Mouse (Mus musculus): ENCODE measurements around the gene Gpld1.
A peak's percentile ranks its signal among the peaks of the same experiment; 100 is the strongest.
"Not testable (repeated sequence)": the region's sequence is repeated elsewhere in the genome, so short reads cannot be mapped to it uniquely, and the experiment has no call there.

The Gpld1 gene

DNA sequence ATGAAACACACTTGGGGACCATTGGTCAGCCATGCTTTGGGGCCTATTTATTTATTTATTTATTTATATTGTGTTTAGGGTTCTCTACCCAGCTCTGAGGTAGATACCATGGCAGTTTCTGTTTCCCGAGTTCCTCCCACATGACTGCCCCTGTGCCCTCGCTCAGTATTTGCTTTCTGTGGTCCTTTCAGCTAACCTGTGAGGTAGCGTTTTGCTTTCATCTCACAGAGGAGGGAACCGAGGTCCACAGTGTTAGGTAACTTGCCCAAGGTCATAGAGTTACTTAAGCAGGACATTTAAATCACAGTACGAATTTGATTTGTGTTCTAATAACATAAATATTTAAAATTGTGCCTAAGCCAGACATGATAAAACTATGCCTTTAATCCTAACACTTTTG, 4.2 kb downstream of the Gpld1 start:
- no peak for DNase-seq (ENCODE audit: low spot score in 2 of 2)

DNA sequence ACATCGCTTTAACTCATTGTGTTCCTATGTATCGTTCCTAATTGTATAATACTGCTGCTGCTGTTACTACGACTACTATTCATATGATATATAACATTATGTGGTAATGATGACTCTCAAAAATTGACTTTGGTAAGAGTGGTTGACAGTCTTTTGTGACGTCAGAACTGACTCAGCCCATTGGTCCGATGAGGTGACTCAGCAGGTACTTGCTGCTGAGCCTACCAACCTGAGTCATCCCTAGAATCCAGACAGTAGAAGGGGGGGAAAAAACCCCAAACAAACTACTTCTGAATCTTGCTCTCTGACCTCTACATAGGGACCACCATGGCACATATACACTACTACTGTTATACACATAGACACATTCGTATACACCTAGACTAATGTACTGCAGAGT, 5.9 kb downstream of the Gpld1 start:
- DNase-seq (ENCODE audit: low spot score in 2 of 2) = no peak

DNA sequence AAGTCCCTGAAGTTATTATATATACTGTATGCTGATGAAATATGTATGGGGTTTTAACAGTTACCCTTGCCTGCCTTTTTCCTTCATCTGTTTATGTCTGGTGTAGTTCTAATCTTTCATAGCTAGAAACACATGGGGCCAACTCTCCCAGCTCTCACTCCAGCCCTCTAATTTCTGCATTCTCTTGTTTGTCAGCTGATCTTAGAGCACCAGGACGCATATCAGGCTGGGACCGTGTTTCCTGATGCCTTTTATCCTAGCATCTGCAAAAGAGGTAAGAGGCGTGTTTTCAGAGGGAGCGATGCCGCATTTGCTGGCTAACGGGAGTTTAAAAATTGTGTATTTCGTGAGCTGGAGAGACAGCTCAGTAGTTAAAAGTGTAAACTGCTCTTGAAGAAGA, 9.7 kb downstream of the Gpld1 start:
- no peak for DNase-seq (ENCODE audit: low spot score in 2 of 2)

DNA sequence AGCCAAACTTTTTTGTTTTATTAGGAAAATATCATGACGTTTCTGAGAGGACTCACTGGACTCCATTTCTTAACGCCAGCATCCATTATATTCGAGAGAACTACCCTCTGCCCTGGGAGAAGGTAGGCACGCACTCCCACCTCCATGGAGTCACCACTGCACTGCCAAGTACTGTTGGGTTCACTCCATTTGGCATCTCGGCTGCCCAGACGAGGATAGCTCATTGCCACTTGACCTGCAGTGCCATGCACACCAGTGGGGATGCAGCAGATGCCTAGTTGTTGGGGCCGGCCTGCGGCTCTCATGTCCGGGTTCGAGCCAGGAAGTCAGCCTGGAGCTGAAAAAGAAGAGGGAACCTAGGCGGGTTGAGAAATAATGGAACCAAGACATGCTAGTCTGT, 12.1 kb downstream of the Gpld1 start:
- DNase-seq (ENCODE audit: low spot score in 2 of 2) = no peak

DNA sequence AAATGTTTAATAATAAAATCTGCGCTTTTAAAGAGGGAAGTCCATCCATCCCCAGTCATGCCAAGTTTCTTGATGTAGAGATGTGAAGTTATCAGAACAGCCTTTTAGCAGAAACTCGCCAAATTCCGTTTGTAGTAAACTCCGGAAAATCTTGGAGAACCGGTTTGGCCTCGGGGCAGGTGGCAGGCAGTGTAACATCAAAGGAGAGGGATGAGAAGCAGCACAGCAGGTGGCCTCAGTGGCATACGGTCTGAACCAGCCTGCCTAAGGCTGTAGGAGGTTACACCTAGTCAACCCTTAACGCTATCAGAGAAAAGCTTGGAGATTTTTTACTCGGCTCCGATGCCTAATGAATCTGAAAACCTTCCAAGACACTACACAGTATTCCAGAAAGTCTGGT, 12.5 kb downstream of the Gpld1 start:
- DNase-seq (ENCODE audit: low spot score in 2 of 2) = no peak

DNA sequence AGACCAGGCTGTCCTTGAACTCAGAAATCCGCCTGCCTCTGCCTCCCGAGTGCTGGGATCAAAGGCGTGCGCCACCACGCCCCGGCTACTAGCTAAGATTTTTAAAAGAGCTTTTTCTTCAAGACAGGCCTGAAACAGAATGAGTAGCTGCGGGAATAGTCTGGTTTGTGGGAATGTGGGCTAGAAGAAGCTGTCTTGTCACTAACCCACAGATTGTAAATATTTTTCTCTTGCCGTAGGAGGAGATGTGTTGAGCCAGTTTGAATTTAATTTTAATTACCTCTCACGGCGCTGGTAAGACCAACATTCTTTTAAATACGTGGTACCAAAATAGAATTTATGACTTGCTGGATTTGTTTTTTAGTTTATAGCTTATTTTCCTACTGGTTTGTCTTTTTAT, 15.7 kb downstream of the Gpld1 start:
- DNase-seq (ENCODE audit: low spot score in 2 of 2) = no peak

DNA sequence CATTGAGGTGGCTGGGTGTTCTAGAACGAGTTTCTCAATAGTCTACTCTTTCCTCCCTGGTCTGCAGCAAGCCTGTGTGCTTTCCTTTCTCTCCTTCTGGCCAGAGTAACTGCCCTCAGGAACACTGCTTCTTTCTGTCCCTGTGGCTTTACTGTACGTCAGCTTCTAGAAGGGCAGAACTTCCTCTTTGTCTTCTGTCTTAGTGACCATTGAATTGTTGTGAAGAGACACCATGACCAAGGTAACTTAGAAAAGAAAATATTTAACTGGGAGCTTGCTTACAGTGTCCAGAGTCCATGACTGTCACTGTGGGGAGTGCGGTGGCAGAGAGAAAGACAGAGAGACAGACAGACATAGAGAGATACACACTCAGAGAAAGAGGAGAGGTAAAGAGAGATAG, 17.1 kb downstream of the Gpld1 start:
- DNase-seq (ENCODE audit: low spot score in 2 of 2) = no peak

DNA sequence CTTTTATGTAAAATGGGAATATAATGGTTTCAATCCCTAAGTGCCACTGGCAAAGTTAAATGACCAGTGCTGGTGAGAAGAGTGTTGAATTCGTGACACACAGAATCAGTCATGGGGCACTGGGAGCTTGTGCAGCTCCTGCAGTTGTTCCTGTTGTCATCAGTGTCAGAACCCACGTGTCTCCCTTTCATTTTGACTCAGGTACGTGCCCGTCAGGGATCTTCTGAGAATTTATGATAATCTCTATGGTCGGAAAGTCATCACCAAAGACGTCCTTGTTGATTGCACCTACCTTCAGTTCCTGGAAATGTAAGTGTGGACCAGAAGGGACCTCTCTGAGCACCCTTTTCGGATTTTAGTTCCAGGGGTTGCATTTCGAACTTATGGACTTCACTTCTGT, 19.2 kb downstream of the Gpld1 start:
- DNase-seq (ENCODE audit: low spot score in 2 of 2) = no peak

DNA sequence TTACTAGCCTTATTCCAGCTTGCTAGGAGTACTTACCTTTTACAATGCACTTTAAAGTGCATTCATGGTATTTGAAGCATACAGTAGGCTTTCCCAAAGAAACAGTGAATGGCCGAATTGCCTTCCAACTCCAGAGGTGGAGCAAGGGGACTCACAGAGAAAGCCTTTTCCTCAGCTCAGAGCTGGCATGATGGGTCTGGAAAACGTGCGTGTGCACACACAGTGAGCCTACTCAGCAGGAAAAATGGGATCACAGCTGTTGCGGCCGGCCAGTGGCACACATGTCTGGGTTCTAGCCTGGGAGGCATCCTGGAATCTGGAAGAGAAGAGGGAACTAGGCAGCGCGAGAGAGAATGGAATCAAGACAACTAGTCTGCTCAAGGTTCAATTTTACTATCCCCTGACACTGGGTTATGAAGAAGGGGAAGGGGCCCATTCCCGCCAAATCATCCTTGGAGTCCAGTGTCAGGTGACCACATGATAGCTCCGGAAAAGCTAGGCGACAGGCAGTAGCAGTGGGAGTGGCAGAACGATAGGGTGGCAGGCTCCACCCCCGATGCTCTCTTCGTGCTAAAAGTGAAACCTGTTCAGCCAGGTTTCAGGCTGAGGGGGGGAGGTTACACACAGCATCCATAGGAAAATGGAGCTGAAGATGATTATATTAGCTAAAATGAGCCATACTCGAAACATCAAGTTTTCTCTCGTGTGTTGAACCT, 22.3 kb downstream of the Gpld1 start:
- no peak for DNase-seq (ENCODE audit: low spot score in 2 of 2)

DNA sequence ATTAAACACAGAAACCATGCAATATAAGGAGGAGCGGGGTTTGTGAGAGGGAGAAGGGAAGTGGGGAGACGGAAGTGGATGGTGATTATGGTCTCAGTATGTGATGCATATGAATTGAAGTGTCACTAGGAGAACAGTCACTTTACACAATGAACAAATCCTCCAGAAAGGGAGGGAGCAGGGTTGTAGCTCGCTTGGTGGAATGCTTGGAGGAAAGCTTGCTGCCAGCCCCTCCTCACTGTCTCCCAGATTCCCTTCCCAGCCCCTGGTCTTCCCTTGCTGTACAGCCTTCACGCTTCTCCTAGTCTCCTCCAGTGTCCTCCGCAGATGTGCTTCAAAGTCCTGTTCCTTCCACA, 22.9 kb downstream of the Gpld1 start:
- DNase-seq (ENCODE audit: low spot score in 2 of 2) = no peak

DNA sequence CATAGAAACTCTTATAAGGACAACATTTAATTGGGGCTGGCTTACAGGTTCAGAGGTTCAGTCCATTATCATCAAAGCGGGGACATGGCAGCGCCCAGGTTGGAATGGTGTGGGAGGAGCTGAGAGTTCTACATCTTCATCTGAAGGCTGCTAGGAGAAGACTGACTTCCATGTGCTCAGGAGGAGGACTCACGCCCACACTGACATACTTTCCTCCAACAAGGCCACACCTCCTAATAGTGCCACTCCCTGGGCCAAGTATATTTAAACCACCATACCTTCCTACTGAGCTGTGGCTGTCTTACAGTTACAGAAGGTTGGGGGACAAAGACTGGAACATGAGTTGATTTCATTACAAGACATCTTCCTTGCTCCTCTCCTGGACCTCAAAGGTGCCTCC, 28.8 kb downstream of the Gpld1 start:
- DNase-seq (ENCODE audit: low spot score in 2 of 2) = not testable (repeated sequence)

DNA sequence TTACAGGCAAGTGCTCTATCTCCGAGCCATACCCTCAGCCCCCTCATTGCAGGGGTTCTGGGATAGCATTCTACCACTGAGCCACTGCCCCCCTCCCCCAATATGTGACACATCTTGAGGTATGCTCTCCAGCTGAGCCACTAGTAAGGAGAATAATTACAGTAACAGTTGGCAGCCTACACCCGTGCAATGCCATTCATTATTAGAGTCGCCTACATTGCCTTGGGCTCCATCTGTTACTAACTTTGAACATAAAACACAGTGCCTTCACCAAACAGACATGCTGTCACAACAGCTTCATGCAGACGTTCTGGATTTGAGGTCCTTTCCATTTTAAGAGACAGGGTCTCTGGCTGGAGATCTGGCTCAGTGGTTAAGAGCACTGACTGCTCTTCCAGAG, 33.4 kb downstream of the Gpld1 start:
- no peak for DNase-seq (ENCODE audit: low spot score in 2 of 2)

DNA sequence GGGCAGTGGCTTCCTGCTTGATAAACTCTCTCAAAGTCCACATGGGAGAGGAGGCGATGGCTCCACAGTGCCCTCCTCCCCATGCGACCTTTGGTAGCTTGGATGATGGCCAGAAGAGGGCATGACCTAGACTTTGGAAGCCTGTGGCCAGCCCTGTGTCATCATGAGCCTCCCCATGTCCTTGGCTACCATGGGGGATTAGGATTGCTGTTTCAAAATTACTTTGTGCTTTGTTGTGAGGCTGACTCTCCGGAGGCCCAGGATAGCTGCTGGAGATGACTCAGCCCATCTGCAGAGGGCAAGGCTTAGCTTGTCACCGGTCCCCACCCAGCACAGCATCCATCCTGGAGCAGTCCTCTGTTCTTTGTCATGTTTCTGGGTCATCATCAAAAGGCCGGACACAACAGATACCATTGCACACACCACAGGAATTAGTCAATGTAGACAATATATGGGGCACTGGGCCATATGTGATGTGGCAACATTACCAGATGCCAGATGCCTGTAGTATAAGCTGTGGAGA, 34.9 kb downstream of the Gpld1 start:
- DNase-seq (ENCODE audit: low spot score in 2 of 2) = no peak

DNA sequence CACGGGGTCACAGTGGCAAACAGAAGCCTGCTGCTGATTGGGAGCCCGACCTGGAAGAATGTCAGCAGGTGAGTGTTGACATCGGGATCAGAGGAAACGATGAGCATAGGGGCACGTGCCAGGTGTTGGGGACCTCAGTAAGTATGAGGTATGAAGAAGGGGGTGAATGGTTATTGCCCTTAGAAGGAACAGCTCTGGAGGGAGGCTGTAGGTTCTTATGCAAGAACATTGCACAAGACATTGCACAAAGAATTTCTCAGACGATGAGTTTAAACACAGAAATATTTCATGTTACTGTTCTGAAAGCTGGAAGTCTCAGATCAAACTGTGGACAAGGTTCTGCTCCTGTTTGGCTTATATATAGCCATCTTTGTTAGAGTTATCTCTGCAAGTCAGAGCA, 38.1 kb downstream of the Gpld1 start:
- no peak for DNase-seq (ENCODE audit: low spot score in 2 of 2)

DNA sequence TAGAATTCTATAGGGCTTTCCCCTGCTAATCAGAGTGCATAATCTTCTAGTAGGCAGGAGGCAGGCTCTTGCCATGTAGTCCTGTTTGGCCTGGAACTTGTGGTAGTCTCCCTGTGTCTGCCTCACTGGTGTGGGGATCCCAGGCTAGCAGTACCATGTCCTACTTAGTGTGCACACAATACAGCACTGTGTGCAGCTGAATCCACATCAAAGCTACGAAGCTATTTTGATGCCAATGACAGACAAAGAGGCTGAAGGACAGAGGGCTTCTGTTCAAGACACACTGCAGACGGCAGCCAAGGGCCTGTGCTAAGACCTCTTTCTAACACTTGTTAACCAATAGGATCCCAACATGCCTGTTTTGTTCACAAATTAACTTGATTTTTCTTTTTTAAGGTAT, 42.5 kb downstream of the Gpld1 start:
- DNase-seq (ENCODE audit: low spot score in 2 of 2) = no peak

DNA sequence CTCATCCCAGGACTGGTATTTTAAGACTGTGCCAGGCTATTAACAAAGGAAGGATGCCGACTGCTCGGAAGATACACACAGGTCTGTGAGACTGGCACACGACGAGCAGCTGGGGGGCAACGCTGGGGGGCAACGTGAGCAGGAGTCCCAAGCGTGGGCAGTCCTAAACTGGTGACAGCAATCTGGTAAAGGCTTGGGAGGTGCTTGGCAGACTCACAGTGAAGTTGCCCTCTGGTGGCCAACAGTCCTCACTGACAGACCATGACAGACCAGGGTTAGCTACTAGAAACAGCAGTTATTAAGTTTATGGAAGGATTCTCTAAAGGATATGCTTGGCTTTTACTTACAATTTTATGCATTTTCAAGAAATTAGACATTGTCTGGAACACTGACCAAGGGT, 45.4 kb downstream of the Gpld1 start:
- peak; percentile 38 to 51 for DNase-seq (ENCODE audit: low spot score in 2 of 2)

DNA sequence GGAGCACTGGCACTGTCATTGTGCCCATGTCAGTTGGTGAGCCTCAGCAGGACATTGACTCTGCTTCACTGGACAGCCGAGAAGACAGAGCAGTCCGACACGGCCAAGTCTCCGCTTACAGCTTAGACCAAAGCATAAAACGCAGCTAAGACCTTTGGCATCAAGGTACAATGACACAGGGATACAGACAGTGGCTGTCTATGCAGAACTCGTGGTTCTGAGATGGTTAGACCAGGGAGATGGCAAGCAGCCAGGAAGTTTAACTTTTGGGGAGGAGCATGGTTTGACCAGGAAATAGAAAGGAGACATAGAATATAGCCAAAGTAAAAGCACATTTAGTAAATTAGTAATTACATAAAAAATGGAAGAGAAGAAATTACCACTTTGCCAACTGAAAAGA, 46.1 kb downstream of the Gpld1 start:
- no peak for DNase-seq (ENCODE audit: low spot score in 2 of 2)

DNA sequence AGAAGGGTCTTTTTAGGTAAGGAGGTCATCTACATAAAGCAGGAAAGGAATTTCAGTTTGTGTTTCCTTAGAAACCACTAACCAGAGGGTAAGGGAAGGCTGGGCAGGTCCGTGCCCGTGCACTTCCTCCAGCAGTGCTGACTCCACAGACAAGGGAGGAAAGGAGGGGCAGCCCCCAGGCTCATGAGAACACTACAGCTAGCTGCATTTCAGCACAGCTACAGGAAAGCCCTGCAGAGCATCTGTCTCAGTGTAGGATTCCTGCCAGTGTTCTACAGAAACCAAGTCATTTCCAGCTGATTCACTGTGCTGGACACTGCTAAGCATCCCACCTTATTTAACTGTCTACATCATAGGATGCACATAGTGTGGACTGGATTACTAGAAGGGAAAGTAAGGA, 50.2 kb downstream of the Gpld1 start:
- no peak for DNase-seq (ENCODE audit: low spot score in 2 of 2)

DNA sequence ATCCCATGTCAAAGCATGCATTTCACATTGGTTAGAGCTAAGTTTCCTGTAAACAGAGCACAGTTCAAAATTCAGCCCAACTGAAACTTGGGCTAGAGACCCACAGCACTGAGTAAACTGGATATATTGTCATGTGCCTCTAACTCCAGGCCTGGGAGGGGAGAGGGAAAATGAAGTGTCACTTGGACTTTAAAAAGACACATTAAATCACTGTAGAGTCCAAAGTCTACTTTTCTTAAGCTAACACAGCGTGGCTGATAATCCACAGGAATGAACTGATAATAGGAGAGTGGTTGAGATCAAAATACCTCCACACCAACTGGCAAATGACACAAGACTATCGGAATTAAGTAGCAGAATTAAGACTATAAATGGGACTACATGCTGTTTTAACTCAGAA, 56.6 kb downstream of the Gpld1 start:
- DNase-seq (ENCODE audit: low spot score in 2 of 2) = no peak

DNA sequence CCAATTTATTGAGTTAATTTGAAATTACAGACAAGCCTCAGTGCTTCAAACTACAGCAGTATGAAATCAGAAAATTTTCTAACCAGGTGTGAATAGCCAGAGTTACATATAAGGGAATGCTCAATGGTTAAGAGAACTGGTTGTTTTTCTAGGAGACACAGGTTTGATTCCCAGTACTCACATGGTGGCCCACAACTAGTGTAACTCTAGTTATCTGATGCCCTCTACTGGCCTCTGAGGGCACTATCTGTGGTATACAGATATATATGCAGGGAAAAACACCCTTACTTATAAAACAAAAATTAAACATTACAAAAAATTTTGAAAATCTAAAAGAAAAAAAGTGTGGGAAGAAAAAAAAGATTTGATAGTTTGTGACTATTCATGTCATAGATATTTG, 60.0 kb downstream of the Gpld1 start:
- DNase-seq (ENCODE audit: low spot score in 2 of 2) = no peak

DNA sequence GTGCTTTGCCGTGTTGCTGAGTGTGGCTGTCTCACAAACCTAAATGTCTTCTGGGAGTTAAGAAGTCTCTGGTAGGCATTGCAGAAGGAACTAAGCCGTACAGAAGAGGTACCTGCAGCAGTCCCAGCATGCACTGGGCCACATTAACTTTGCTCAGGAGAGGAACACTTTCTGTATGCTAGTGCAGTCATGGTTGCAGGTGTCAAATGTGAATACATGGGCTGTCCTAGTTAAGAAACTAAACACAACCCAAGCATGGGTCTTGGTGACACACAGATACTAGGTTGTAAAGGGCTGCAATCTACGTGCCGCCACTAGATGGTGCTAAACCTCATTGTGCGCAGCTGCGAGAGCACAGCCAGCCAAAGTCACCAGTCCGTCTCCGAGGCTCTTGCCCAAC, 64.2 kb downstream of the Gpld1 start:
- peak; percentile 37 to 39 for DNase-seq (ENCODE audit: low spot score in 2 of 2)

DNA sequence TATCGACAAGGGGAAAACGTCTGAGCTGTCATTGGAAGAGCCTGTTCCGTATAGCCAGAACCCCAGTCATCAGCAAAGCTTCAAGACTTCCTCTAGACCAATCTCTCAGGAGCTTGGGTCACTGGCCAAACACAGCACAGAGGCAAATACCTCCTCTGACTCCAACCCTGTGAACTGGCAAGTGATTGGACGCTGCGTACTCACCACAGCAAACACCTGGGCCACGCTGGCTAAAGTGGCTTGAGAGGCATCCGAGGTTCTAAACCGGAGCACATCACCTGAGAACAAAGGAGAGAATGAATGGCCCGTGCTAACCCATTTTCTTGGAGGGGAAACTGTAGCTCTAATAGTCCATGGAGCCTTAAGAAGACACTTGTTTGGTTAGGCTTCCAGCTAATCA, 75.4 kb downstream of the Gpld1 start:
- no peak for DNase-seq (ENCODE audit: low spot score in 2 of 2)

DNA sequence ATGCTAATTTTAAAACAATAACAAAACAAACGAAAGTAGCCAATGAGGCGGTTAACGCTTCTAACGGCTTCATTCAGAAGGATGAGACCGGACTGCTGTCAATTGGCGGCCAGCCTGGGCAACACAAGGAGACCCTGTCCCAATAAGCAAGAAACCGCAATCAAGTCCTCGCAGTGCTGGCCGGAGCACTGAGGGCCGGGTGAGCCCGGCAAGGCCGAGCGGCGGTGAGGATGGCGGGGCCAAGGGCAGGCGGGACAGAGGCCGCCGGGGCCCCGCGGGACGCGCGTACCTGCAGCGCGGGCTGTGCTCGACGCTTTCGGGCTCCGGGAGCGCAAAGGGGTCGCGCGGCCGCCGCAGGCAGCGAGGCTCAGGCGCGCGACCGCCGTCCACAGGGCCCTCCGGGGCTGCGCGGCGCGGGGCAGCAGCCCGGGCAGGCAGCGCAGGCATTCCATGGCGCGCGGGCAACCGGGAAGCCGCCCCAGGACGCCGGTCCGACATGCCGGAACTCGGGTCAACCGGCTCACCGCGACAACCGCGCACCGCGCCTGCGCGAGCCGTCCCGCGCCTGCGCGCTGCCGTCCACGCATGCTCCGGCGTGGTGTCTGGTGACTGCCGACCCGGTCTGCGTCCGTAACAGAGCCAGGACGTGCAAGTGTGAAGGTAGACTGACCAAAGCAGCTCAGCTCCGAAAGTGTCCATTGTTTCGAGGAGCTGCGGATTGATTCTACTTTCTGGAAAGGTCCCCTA, 77.0 kb downstream of the Gpld1 start, which contains the start of gene Mrs2:
Gene Mrs2, minus strand, starts transcription at position 587 of the 747 bp plus-strand sequence.
- DNase-seq (ENCODE audit: low spot score in 2 of 2) = peak; percentile 70 to 83

DNA sequence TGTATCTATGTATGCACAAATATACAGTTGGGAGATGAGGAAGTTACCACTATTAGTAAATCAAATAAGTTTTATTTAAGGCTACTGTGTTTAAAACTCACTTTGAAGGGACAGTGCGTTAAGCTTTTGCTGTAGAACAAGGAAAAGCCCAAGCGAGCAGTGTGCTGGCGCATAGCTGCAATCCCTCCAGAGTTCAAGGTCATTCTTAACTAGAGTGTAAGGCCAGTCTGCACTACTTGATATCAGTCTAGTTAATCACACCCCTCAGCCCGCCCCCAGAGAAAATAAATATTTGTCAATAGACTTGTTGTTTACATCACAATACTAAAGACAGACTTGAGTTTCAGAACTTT, 77.6 kb downstream of the Gpld1 start:
- no peak for DNase-seq (ENCODE audit: low spot score in 2 of 2)

Data from frontal cortex, postnatal 25 days (tissue).